21 mouse cellular contexts compared by ENCODE assay signal in genomic region chr6:99105979-99106378, GRCm38 (mm10).
DNase-seq lines count a peak whose midpoint lies in the region; ATAC-seq and TF ChIP-seq lines count a peak whose summit lies in the region.
"Had no signal": no experiment of that assay in that cellular context is flagged by ENCODE, and none has a peak within 500 bp of the region (broad histone marks: within the 10 kb centered on the region; RNA-seq: fewer than 3 reads in every experiment).

No protein-coding gene starts in this region.

- H3K27me3 ChIP-seq in heart, embryonic 15.5 days: no peaks in the 10 kb centered on the region
- H3K27me3 ChIP-seq in liver, embryonic 13.5 days: no peaks in the 10 kb centered on the region
- H3K27me3 ChIP-seq in stomach, postnatal 0 days (ENCODE audit: control insufficient read depth, insufficient read depth, low read length): no peaks in the 10 kb centered on the region
- H3K27me3 ChIP-seq in hindbrain, embryonic 10.5 days (ENCODE audit: insufficient read depth, poor library complexity, severe bottlenecking): no peaks in the 10 kb centered on the region
- H3K27me3 ChIP-seq: embryonic facial prominence, embryonic 12.5 days; lung, embryonic 15.5 days had no signal

- no peak for ATAC-seq in heart, embryonic 15.5 days (replicated peaks; ENCODE audit: insufficient number of reproducible peaks, insufficient read depth, low FRiP score, low read depth)
- ATAC-seq in common myeloid progenitor, adult 5-6 weeks (replicated peaks; ENCODE audit: low read depth, poor library complexity, severe bottlenecking): 0 out of 2 replicates have a peak, but pooled peaks have one; percentile 16
- ATAC-seq in liver, embryonic 13.5 days (ENCODE audit: low read depth): peak; percentile 49
- ATAC-seq in stomach, postnatal 0 days (ENCODE audit: low FRiP score, low TSS enrichment): 0 out of 2 replicates have a peak, but pooled peaks have one; percentile 42
- ATAC-seq: forebrain, postnatal 0 days; hindbrain, postnatal 0 days had no signal

- no peak overlapping the region for H3K4me3 ChIP-seq in heart, embryonic 15.5 days
- no peak overlapping the region for H3K4me3 ChIP-seq in liver, embryonic 13.5 days (replicated peaks)
- no peak overlapping the region for H3K4me3 ChIP-seq in stomach, postnatal 0 days (ENCODE audit: low read depth, low read length)
- no peak overlapping the region for H3K4me3 ChIP-seq in hindbrain, embryonic 10.5 days
- H3K4me3 ChIP-seq: embryonic facial prominence, embryonic 12.5 days; limb, embryonic 10.5 days; lung, embryonic 15.5 days had no signal

- no peaks in the 10 kb centered on the region for H3K36me3 ChIP-seq in heart, embryonic 15.5 days
- no peaks in the 10 kb centered on the region for H3K36me3 ChIP-seq in liver, embryonic 13.5 days
- H3K36me3 ChIP-seq in stomach, postnatal 0 days (ENCODE audit: control insufficient read depth, insufficient read depth, low read length): no peaks in the 10 kb centered on the region
- no peaks in the 10 kb centered on the region for H3K36me3 ChIP-seq in hindbrain, embryonic 10.5 days
- H3K36me3 ChIP-seq: embryonic facial prominence, embryonic 12.5 days; limb, embryonic 10.5 days; lung, embryonic 15.5 days had no signal

- peak overlapping the region; percentile 6; the same call in 1 of the 2 replicates for H3K27ac ChIP-seq in heart, embryonic 15.5 days
- no peak overlapping the region for H3K27ac ChIP-seq in liver, embryonic 13.5 days
- no peak overlapping the region for H3K27ac ChIP-seq in stomach, postnatal 0 days (replicated peaks)
- no peak overlapping the region for H3K27ac ChIP-seq in hindbrain, embryonic 10.5 days
- H3K27ac ChIP-seq: embryonic facial prominence, embryonic 12.5 days; hindbrain, postnatal 0 days; lung, embryonic 15.5 days had no signal

- no peak overlapping the region for H3K4me2 ChIP-seq in heart, embryonic 15.5 days
- no peak overlapping the region for H3K4me2 ChIP-seq in liver, embryonic 13.5 days
- no peak overlapping the region for H3K4me2 ChIP-seq in stomach, postnatal 0 days (replicated peaks; ENCODE audit: low read depth)
- H3K4me2 ChIP-seq: embryonic facial prominence, embryonic 12.5 days; lung, embryonic 15.5 days; midbrain, embryonic 11.5 days had no signal

- 48% methylated on average over 4 of the region's 4 CpGs for WGBS in heart, embryonic 15.5 days
- WGBS in liver, embryonic 13.5 days (ENCODE audit: insufficient replicate concordance): 14% methylated on average over 4 of the region's 4 CpGs
- 51% methylated on average over 4 of the region's 4 CpGs for WGBS in stomach, postnatal 0 days
- 83% methylated on average over 4 of the region's 4 CpGs for WGBS in hindbrain, embryonic 10.5 days

- no peak for TF ChIP-seq CTCF in stomach, postnatal 0 days (IDR thresholded peaks at IDR 0.05; ENCODE audit: low read depth)

- H3K9me3 ChIP-seq in heart, embryonic 15.5 days (replicated peaks): no peaks in the 10 kb centered on the region
- H3K9me3 ChIP-seq in liver, embryonic 13.5 days (replicated peaks): no peaks in the 10 kb centered on the region
- no peaks in the 10 kb centered on the region for H3K9me3 ChIP-seq in stomach, postnatal 0 days (ENCODE audit: control insufficient read depth, low read length)
- no peaks in the 10 kb centered on the region for H3K9me3 ChIP-seq in hindbrain, embryonic 10.5 days
- H3K9me3 ChIP-seq: embryonic facial prominence, embryonic 12.5 days; limb, embryonic 10.5 days; lung, embryonic 15.5 days had no signal

- no peak for TF ChIP-seq EP300 in stomach, postnatal 0 days (optimal IDR thresholded peaks at IDR 0.05)

- peaks cover 28% of the 10 kb centered on the region for H3K4me1 ChIP-seq in heart, embryonic 15.5 days (replicated peaks)
- peaks cover 34% of the 10 kb centered on the region for H3K4me1 ChIP-seq in liver, embryonic 13.5 days (replicated peaks)
- 0 out of 2 replicates have a peak, but pooled peaks cover 2% of the 10 kb centered on the region for H3K4me1 ChIP-seq in stomach, postnatal 0 days (replicated peaks; ENCODE audit: control insufficient read depth, insufficient read depth)
- H3K4me1 ChIP-seq in hindbrain, embryonic 10.5 days (replicated peaks): peaks cover 30% of the 10 kb centered on the region

- no peak overlapping the region for H3K9ac ChIP-seq in heart, embryonic 15.5 days
- no peak overlapping the region for H3K9ac ChIP-seq in liver, embryonic 13.5 days
- H3K9ac ChIP-seq in stomach, postnatal 0 days (ENCODE audit: low read length): no peak overlapping the region
- H3K9ac ChIP-seq: embryonic facial prominence, embryonic 12.5 days; forebrain, postnatal 0 days; lung, embryonic 15.5 days had no signal

- DNase-seq in heart, postnatal 25 days (ENCODE audit: low spot score): no peak
- DNase-seq in liver, embryonic 13.5 days: no peak
- no peak for DNase-seq in stomach, postnatal 0 days (ENCODE audit: low spot score)
- DNase-seq in layer of hippocampus, adult 9-10 months (ENCODE audit: low spot score): no peak
- DNase-seq in hindbrain, embryonic 10.5 days (ENCODE audit: low spot score): no peak
- DNase-seq: adrenal gland, postnatal 36 days; B cell, adult 2 months; cerebellum, adult 11-12 months; cerebellum, postnatal 14 days; forebrain, postnatal 0 days; gastrocnemius, postnatal 36 days; kidney, adult 9 months; kidney, postnatal 14 days; lung, postnatal 4 days had no signal

- intact Hi-C loops in heart, postnatal 25 days (cut with DNase I): no loop called here
